Mouse (Mus musculus) granulocyte monocyte progenitor cell, adult 5-6 weeks (primary cell): ENCODE results near the gene Nr5a1. TPM values are rescaled to one million over a fixed set of nuclear protein-coding genes. Genes with fewer than 3 reads are reported as not detected.

Experiments used
- ATAC-seq: replicated peaks from 2 replicates; pipeline ENCODE4 v1.8.0; 2016; ENCODE audit warnings: mild to moderate bottlenecking, moderate TSS enrichment, inconsistent platforms; ENCODE audit not compliant: poor library complexity, severe bottlenecking
- total RNA-seq, 2 experiments: library from RNA; stranded (forward) in 1 of 2; stranded (reverse) in 1 of 2; fragments of 200-712, 200-1000 nt in 1 of 2; fragments of >200 nt in 1 of 2; fragmentation: Nextera tagmentation in 1 of 2; gene quantifications; 2 replicates each; pipeline ENCODE4 v1.2.3; 2014 to 2017

Nr5a1 gene
- total RNA-seq, 2 experiments from 2014 or later, result not detected

DNA sequence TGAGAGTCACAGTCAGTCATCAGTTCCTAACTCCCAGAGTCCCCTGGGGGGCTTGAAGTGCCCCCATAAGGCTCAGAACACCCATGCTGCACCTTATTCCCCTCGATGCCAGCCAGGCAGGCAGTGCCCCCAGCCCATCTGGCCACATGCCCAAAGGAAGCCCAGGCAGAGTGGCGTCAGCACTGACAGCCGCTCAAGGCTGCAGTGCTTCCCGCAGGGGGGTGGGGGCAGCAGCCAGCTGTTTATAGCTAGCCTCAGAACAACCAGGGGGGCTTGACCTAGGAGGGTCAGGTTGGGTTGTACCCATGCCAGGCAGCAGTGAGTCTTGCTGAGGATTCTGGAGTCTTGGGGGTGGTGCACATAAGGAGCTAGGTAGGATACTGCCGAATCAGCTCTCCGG, 7.7 kb downstream of the Nr5a1 start:
- ATAC-seq, result no peak

DNA sequence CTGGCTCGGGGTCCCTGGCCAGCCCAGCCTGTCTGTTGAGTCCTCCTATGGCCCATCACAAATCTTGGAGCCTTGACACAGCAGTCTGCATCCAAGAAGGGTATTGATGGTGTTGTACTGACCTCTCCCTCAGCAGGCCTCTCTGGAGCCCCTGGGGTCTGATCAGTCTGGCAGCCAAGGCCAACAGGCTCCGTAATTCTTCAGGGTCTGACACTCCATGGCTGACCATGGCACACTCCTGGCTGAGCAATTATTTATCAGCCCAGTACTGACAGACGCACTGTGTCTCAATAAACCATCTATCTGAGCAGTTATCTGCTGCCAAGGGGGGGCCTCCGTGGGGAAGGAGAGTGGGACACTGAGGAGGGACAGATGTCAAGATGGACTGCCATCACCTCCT, 9.3 kb downstream of the Nr5a1 start:
- no peak for ATAC-seq

DNA sequence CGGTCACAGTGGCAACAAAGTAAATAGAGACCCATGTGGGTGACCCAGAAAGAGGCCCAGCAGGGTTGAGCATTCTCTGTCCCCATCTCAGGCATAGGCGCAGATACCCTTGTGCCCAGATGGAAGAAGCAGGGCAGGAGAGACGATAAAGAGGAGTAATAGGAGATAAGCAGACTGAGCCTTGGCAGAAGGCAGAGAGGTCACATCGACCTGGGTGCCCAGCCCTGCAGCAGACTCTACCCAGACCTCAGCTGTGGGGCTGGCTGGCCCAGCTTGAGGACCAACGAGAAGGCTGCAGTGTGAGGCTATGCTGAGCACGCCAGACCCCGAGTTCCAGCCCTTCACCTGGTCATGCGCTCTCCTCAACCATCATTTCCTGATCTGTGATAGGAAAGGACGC, 10.0 kb downstream of the Nr5a1 start:
- ATAC-seq, result no peak

DNA sequence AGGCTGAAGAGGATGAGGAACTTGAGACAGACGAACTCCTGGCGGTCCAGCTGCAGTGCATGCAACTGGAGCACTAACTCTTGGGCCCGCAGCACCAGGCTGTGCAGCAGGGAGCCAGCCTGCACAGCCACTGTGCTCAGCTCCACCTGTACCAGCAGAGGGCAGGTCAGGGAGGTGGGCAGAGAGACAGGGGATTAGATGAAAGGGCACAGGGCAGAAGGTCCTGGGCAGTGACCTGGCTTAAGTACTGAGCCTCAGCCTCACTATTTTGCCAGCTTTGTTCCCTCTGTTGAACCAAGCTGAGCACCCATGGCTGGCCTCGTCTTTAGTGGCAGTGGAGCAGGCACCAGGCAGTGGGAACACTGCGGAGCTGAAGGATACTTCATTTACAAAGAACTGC, 14.2 kb downstream of the Nr5a1 start:
- no peak for ATAC-seq

DNA sequence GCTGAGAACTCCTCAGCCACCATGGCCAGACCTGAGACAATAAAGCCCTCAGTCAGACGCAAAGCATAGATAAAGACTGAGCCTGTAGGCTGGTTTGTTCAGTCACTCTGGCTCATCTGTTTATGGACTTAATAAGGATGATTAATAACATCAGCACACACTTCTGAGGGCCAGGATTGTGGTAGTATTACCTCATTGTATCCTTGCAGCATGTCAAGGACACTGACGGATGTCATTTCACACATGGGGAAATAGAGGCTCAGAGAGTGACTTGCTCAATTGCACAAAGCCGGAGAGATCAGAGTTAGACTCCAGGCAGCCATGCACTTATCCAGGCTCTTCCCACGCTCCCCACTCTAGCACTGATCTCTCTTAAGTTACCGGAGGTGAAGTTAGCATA, 15.7 kb downstream of the Nr5a1 start:
- ATAC-seq, result no peak

DNA sequence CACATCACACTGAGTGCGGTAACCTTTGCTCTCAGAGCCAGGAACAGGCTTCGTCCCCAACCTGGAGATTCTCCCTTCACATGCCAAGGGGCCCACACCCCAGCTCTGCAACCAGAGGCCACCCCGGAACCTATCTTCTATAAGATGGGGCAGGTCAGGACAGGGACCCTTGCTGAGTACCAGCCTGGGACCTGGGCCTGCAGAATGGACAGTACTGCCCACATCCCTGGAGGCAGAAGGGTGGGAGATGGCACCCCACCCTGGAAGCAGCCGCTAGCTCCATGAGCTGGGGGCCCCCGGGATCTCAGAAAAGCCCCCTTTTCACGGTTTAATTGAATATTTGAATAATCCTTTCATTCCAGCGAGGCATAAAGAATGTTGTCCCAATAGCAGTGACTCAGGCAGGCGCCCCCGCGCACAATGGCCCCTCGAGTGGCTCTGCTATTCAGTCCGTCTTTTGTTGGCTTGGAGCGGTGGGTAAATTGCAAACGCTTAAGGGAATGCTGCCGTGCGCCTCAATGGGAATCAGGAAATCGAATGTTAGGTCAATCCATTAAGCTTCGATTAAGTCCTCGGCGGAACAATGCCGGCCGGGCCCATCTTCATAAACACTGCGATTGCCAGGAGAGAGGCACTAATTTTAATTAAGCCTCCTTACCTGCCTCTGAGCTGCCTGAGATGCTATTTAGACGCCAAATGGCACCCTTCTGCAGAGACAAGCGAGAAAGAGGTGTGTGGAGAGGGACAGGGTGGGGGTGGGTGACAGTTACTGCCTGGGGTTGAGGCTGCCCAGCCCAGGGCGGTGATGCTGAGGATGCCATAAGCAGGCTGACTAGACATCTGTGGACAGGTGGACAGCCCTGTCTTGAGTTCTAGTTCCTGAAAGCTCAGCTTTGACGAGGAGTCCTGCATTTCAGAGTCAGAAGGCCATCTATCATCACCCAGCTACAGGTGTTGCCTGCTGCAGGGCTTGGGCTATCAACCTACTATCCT, 16.9 kb downstream of the Nr5a1 start:
- no peak for ATAC-seq

DNA sequence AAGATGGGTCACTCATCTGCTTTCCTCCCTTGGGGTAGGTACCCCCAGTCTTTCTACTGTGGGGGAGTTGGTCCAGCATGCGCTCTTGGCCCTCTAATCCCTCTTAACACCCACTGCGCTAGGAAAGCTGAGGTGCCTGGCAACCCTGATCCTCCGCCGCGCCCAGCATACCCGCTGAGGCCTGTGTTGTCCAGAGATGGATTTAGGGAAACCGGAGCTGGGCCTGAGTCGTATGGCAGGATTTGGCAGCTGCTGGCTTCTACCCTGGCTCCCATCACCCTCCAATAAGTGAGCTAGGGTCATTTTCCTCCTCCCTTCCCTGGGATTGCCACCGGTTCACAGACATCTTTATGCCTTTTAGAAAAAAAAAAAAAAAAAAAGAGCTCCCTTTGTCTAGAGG, 18.6 kb downstream of the Nr5a1 start:
- ATAC-seq, result no peak

DNA sequence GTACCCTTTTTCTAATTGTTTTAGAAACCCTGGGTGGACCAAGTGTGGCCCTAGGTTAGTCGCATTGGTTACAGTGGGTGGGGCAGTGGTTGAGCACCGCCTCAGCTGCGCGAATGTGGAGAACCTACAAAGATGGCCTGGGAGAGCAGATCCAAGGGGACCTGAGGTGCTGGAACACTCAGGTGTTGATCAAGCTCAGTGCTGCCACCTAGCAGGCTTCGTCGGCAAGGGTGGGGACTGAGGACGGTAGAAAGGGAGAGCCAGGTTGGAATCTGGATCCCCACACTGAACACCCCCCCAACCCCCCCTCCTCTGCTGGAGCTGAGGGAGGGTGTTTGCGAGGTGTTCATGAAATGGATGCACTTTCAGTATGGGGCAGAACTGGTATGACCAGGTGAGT, 22.8 kb downstream of the Nr5a1 start:
- ATAC-seq, result peak; percentile 45; the same call in 1 of the 2 replicates

DNA sequence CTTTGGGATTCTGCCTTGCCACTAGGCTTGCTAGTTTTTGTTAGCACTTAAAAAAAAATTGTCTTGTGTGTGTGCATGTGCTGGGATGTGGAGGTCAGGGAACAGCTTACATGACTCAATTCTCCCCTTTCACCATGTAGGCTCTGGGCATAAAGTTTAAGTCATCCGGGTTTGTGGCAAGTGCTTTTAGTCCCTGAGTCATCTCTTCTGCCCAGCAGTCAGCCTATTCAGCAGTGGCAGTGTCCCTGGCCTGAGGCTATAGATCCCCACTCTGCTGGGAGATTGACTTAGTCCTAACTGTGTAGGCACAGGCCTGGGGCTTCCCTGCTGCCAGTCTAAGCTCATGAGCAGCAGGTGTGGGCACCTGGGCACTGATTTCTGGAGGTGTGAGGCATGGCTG, 24.5 kb downstream of the Nr5a1 start:
- ATAC-seq, result no peak

DNA sequence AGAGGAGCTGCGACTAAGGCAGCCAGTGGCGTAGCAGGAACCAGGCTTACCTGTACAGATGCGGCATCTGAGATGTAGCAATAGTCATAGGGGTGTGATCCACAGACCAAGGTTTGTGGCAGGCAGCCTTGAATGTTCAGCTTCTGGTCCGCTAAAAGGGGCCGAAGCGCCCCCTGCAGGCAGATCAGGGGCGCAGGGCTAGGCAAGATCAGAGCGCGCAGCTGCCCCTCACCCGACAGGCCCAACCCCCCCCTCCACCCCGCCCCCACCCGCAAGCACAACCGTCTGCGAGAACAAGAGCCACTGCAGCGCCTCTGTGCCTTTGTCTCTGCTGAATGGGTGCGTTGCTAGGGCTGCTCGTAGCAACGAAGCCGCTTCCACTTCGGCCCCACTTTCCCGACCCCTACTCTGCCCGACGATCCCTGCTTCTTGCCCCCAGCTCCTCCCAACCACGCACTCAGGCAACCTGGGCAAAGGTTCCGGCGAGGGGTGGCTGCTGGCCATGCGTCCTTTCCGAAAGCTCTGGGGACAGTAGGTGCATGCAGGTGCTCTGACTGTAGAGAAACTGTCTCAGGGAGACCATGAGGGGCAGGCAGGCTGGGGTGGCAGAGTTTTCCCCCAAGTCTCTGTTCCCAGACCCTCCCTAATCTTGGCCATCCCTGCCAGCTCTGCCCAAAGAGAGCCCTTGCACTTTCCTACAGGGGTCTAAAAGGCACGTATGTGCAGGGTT, 25.4 kb downstream of the Nr5a1 start:
- peak; percentile 50; the same call in 1 of the 2 replicates for ATAC-seq

DNA sequence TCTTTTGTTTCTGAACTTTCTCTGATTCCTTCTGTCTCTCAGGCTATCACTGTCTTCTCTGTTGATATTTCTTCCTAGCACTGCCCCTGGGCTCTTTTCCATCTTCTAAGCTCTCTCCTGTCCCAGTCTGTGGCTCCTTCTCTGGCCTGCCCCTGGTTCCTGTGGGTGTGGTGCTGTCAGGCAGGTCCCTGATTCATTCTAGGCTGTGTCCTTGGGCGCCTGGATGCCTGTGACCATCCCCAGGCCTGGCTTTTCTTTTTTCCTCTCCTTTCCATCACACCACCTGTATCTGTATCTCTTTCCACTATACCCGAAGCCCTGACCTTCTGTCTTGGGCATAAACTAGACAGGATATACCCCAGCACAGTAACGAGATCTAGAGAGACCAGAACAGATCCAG, 28.6 kb downstream of the Nr5a1 start:
- no peak for ATAC-seq

DNA sequence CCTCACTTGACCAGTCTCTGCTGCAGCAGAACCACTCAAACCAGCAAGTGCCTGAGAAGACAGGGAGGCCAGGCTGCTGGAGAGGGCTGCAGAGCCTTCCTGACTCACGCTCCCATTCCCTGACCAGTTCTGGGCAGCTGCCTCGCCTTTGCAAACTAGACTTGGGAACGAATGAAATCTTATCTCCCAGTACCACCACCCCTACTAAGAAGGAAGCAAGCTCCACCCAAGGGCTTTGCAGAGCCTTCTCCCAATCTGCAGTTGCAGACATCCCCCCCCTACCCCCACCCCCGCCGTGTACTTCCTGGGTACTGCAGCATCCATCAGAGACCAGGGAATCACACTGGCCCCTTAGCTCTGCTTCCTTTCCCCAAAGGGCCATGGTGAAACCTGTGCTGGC, 31.3 kb downstream of the Nr5a1 start:
- no peak for ATAC-seq

DNA sequence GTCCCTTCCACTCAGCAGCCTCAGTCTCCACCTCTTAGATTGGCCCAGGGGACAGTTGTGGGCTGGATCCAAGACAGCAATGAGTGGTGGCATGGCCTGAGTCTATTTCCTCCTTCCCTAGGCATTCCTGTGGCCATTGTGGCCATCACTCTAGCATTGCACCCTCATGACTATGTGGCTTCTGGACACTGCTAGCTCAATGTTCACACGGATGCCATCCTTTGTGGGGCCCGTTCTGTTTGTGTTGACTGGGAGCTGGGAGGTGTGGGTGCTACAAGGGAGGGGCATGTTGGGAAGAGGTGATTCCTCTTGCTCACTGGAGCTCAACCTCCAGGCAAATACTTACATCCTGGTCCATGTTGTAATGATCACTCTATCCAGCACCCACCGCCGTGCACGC, 32.1 kb downstream of the Nr5a1 start:
- no peak for ATAC-seq

DNA sequence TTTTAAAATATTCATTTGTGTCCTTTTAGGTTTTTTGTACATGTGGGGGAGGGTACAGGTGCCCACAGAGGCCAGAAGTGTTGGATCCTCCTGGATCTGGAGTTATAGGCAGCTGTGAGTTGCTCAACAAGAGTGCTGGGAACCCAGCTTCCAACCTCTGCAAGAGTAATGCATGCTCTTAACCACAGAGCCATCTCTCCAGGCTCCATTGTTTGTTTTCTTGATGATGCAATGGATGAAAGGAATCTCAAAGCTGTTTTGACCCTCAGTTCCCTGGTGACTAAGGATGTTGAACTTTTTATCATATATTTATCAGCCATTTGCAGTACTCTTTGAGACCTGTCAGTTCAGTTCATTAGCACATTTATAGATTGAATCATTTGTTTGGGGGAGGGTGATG, 35.4 kb downstream of the Nr5a1 start:
- no peak for ATAC-seq

DNA sequence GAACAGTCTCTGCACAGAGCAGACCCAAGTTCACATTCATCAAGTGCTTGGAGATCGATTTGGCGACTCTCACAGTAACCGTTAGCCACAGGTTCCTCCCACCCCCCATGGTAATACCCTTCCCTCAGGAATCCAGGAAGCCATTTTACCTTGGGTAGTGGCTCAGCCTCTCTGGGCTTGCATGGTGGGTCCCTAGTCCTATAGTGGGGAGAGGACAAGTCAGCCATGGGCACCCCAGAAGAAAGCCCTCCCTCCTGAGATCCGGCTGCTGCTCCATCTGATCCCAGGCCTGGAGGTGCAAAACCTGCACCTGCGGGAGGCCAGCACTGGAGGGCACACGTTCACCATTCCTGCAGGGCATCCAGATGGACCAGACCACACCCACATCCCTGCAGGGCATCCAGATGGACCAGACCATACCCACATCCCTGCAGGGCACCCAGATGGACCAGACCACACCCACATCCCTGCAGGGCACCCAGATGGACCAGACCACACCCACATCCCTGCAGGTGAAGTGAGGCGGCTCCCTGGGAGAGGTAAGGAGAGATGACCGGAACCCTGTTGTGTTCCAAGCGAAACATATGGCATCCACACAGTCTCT, 38.9 kb downstream of the Nr5a1 start:
- no peak for ATAC-seq

DNA sequence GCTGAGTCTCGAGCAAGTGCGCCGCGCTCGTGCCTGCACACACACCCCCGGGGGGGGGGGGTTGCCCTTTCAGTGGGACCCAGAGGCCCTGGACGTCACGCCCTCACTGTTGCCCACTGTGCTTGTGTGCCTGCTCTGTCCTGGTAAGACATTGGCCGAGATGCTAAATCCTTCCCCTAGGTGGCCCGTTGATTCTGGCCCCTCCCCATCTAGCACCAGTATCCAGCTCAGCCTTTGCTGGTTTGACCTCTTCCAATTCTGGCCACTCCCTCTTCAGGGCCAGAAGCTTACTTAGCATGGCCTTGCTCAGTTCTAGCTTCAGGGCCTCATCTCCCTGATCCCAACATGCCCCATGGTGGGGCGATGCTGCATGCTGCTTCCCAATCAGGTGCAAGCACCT, 41.8 kb downstream of the Nr5a1 start:
- no peak for ATAC-seq

DNA sequence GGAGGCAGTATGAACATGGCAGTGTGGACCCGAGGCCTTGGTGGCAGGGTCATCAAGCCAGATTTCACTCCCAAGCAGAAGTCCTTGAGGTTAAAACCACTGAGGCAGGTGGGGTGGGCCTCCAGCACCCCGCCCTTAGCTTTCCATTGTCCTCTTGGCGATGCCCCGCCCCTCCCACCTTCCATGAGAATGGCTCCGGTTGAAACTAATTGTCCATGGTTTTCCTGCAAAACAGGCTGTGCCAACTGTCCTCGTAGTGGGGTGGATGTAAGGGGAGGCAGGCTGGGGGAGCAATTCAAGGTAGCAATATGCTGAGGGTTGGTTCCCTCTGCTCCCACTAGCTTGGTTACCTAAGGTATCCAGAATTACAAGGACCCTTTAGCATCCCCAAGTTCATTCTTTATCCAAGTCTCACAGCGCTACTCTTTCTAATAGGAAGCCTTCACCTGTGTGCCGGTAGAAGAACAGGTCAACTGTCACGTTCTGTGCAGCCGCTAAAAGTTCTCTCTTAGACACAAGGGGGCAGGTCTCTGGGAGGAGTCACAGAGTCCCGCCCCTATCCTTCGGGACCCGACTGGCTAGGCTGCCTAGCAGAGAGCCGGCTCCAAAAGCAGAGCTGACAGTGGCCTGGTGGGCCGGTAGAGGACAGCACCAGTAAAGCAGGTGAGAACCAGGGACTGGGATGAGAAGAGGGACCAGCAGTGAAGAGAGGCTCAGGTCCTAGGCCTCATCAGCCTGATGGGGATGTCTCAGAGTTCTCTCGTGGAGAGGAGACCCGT, 45.4 kb downstream of the Nr5a1 start:
- peak; percentile 84 for ATAC-seq

DNA sequence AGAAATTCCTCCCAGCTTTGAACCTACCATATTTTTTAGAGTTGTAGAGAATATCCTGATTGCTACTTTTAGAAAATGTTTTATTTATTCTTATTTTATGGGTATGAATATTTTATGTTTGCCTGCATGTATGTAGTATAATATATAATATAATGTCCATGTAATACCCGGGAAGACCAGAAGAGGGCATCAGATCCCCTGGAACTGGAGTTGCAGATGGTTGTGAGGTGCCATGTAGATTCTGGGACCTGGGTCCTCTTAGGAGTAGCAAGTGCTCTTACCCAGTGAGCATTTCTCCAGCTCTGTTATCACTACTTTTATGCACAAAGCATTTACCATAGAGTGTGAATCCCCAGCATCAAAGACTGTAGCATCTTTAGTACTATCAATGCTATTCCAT, 52.9 kb downstream of the Nr5a1 start:
- ATAC-seq, result no peak

DNA sequence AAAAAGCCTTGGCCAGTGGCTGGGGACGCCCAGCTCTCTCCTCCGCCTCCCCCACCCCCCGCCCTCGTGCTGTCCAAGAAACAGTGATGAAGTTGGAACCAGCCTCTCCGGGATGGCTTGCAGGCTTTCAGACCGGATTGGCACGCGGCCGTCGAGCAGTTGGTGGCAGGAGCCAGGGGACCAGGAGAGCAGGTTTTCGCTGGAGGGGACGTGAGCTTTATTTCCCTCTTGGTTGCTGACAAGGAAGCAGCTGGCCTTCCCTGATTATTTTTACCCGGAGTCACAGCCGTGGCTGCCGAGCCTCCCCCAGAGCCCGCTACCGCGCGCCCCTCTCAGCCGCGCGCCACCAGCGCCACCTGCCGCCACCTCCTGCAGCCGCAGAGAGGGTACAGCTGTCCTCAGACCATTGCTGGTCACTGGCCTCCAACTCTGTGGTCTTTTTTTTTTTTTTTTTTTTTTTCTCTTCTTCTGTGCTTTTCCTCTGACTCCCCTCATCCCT, 56.0 kb downstream of the Nr5a1 start:
- peak; percentile 97 for ATAC-seq

DNA sequence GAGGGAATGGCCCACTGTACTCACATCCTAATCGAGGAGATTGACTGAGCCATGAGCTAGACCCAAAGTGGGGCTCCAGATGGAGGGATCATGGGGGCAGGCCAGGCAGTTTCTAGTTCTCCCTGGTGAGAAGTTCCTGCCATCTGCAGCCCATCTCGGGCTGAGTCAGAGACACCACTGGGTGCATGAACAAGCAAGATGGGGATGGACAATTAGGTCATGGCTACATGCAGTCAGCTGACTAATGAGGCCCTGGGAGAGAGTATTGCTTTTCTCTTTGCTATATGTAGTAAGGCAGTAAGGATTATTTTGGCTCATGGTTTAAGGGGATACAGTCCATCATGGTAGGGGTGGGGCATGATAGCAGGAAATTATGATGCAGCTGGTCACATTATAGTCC, 60.6 kb downstream of the Nr5a1 start:
- ATAC-seq, result no peak
